Mouse (Mus musculus) kidney, postnatal 10 days (tissue): Measurements from ENCODE around the gene Esd.

Source experiments
- DNase-seq: peaks from one replicate; pipeline ENCODE4 v3.0.0; 2021; ENCODE audit warnings: mixed read lengths

Gene Esd

DNA sequence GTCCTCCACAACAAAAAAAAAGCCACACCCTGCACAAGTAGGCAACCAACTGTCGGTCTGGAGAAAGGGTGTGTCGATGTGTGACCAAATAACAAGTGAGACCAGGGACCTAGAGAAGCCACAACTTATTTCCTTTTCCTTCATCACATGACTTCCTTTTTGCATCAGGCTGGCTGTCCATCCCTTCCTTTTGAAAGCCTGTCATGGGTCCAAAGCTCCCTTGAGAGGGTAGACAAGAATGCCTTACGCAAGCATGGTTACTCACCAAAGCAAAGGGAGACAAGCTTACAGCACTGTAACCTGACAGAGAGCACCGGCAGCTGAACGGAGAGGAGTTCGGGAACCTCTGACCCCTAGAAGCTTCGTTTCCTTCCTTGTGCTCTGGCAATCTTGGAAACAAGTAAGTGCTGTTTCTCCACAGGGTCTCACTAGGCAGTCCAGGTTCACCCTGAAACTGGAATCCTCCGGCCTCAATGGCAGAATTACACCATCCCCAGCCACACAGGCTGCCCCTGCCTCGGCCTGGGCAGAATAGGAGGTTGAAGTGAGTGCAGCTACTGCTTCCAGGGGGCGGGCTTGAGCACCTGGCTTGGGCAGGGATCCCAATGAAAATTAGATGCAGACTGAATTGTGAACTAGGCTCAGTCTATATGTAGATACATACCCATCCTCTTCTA is 65.4 kb downstream of the Esd start:
- DNase-seq: no peak

DNA sequence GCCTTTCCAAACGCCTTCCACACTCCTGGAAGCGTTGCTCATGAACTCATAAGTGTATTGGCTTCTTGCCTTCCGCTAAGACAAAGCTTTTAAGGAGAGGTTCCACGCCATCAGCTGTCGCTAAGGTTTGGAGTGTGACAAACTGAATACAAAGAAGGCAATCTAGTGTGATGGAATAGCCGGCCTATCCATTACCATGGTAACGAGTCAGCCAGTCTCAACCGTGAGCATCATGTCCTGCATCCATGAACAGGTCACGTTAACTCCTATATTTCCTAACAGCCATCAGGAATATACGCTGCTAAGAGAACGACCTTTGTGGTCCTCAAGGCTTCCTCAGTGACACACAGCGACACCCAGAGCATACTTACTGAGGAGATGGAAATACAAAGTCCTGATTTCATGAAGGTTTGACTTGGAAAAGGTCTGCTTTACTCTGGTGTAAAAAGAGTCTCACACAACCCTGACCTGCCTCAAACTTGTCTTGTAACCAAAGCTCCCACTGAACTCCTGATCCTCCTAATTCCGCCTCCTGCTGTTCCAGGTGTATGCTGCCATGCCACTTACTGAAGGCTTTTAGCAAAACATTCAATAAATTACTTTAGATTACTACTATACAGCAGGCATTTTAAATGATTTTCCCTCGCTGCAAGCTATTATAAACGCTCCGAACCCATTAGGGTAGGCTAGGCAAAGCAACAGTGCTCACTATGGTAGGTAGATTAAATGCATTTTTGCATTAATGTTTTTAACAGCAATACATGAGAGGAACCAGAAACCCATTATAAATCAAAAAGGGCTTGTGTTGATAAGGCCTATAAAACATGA is 66.2 kb downstream of the Esd start:
- DNase-seq: no peak
